Mouse (Mus musculus): Measurements from ENCODE around the gene Fbxo9.
"Not testable (repeated sequence)": the region's sequence is repeated elsewhere in the genome, so short reads cannot be mapped to it uniquely, and the experiment has no call there.

Gene Fbxo9

GRCm38 (mm10) chr9:78107912-78108795 lies 711 bp downstream of the Fbxo9 start:
- peak; percentile 89 for DNase-seq (ENCODE audit: low spot score in 2 of 2)

- no peak for DNase-seq (ENCODE audit: low spot score in 2 of 2)
Measured at GRCm38 (mm10) chr9:78107582-78107911, 1.3 kb downstream of the Fbxo9 start.

GRCm38 (mm10) chr9:78106821-78107220 lies 2.0 kb downstream of the Fbxo9 start:
- DNase-seq (ENCODE audit: low spot score in 2 of 2) = no peak

GRCm38 (mm10) chr9:78105501-78105932 lies 3.3 kb downstream of the Fbxo9 start:
- DNase-seq (ENCODE audit: low spot score in 2 of 2) = no peak

GRCm38 (mm10) chr9:78104973-78105372 lies 3.9 kb downstream of the Fbxo9 start:
- DNase-seq (ENCODE audit: low spot score in 2 of 2) = no peak

GRCm38 (mm10) chr9:78103965-78104560 lies 4.8 kb downstream of the Fbxo9 start:
- no peak for DNase-seq (ENCODE audit: low spot score in 2 of 2)

- no peak for DNase-seq (ENCODE audit: low spot score in 2 of 2)
Measured at GRCm38 (mm10) chr9:78101431-78101830, 7.4 kb downstream of the Fbxo9 start.

- no peak for DNase-seq (ENCODE audit: low spot score in 2 of 2)
Measured at GRCm38 (mm10) chr9:78100956-78101355, 7.9 kb downstream of the Fbxo9 start.

GRCm38 (mm10) chr9:78096376-78096775 lies 12.5 kb downstream of the Fbxo9 start:
- DNase-seq (ENCODE audit: low spot score in 2 of 2) = no peak

- DNase-seq (ENCODE audit: low spot score in 2 of 2) = no peak
Measured at GRCm38 (mm10) chr9:78095686-78096085, 13.2 kb downstream of the Fbxo9 start.

GRCm38 (mm10) chr9:78090596-78090995 lies 18.3 kb downstream of the Fbxo9 start:
- DNase-seq (ENCODE audit: low spot score in 2 of 2) = no peak

- no peak for DNase-seq (ENCODE audit: low spot score in 2 of 2)
Measured at GRCm38 (mm10) chr9:78089906-78090305, 19.0 kb downstream of the Fbxo9 start.

GRCm38 (mm10) chr9:78088971-78089370 lies 19.9 kb downstream of the Fbxo9 start:
- DNase-seq (ENCODE audit: low spot score in 2 of 2) = no peak

- no peak for DNase-seq (ENCODE audit: low spot score in 2 of 2)
Measured at GRCm38 (mm10) chr9:78088521-78088920, 20.3 kb downstream of the Fbxo9 start.

- DNase-seq (ENCODE audit: low spot score in 2 of 2) = no peak
Measured at GRCm38 (mm10) chr9:78087751-78088150, 21.1 kb downstream of the Fbxo9 start.

GRCm38 (mm10) chr9:78085722-78086287 lies 23.1 kb downstream of the Fbxo9 start:
- no peak for DNase-seq (ENCODE audit: low spot score in 2 of 2)

GRCm38 (mm10) chr9:78084341-78084740 lies 24.5 kb downstream of the Fbxo9 start:
- no peak for DNase-seq (ENCODE audit: low spot score in 2 of 2)

- no peak for DNase-seq (ENCODE audit: low spot score in 2 of 2)
Measured at GRCm38 (mm10) chr9:78081835-78082234, 27.0 kb downstream of the Fbxo9 start.

GRCm38 (mm10) chr9:78078240-78078639 lies 30.6 kb downstream of the Fbxo9 start:
- no peak for DNase-seq (ENCODE audit: low spot score in 2 of 2)

- DNase-seq (ENCODE audit: low spot score in 2 of 2) = no peak
Measured at GRCm38 (mm10) chr9:78075256-78075655, 33.6 kb downstream of the Fbxo9 start.

- no peak for DNase-seq (ENCODE audit: low spot score in 2 of 2)
Measured at GRCm38 (mm10) chr9:78073713-78074340, 35.0 kb downstream of the Fbxo9 start.

GRCm38 (mm10) chr9:78073291-78073690 lies 35.6 kb downstream of the Fbxo9 start:
- not testable (repeated sequence) for DNase-seq (ENCODE audit: low spot score in 2 of 2)

All from right cerebral cortex, postnatal 10 days (tissue).